Mouse (Mus musculus): Measurements from ENCODE around the gene Zmpste24. TPM values are rescaled to one million over a fixed set of nuclear protein-coding genes. Genes with fewer than 3 reads are reported as not detected.
"Not testable (repeated sequence)": the region's sequence is repeated elsewhere in the genome, so short reads cannot be mapped to it uniquely, and the experiment has no call there.

Zmpste24 gene
- polyA plus RNA-seq, 1 experiment from 2014 or later = 42.4 TPM

- H3K9ac ChIP-seq (replicated peaks; ENCODE audit: low read length); H3K9me3 ChIP-seq (ENCODE audit: low read length); H3K4me1 ChIP-seq (ENCODE audit: insufficient read depth, low read length); ATAC-seq (ENCODE audit: low FRiP score, low TSS enrichment); H3K27me3 ChIP-seq (ENCODE audit: insufficient read depth, low read length); H3K27ac ChIP-seq (ENCODE audit: low read length); H3K4me2 ChIP-seq (replicated peaks; ENCODE audit: low read depth, low read length); H3K4me3 ChIP-seq (ENCODE audit: low read length): not testable (repeated sequence)
- 88% methylated on average over 10 of the region's 10 CpGs for WGBS
- peaks cover 22% of the 10 kb centered on the region for H3K36me3 ChIP-seq (ENCODE audit: insufficient read depth, low read length)
Measured at GRCm38 (mm10) chr4:121059218-121059617, 38.8 kb downstream of the Zmpste24 start.

DNA sequence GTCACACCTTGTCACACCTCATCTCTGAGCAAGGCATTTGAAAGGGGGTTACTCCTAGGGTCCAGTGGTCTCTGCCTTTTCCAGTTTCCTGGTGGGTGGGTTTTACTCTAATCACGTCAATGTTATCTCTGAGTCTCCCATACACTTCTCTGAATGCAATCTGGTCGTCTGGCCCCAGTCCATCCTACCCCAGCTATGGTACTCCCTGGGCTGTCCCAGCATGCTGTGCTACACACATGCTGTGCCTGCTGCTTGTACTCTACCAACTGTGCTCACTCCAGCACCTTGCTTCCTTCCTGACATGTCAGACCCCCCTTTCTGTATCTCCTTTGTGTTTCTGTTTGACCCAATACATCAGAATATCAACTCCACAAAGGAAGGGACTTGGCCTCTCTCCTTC lies 41.0 kb downstream of the Zmpste24 start:
- Histone ChIP-seq H3K4me2 (replicated peaks; ENCODE audit: low read depth, low read length) (no peak overlapping the region), H3K4me3 (ENCODE audit: low read length) (no peak overlapping the region), H3K9me3 (ENCODE audit: low read length) (no peaks in the 10 kb centered on the region), H3K9ac (replicated peaks; ENCODE audit: low read length) (no peak overlapping the region), H3K36me3 (ENCODE audit: insufficient read depth, low read length) (peaks cover 16% of the 10 kb centered on the region), H3K27me3 (ENCODE audit: insufficient read depth, low read length) (peaks cover 6% of the 10 kb centered on the region; the same call in 1 of the 2 replicates), H3K27ac (ENCODE audit: low read length) (no peak overlapping the region), H3K4me1 (ENCODE audit: insufficient read depth, low read length) (peaks cover 4% of the 10 kb centered on the region; the same call in 1 of the 2 replicates)
- no peak for ATAC-seq (ENCODE audit: low FRiP score, low TSS enrichment)
- WGBS = 66% methylated on average over 2 of the region's 2 CpGs

GRCm38 (mm10) chr4:121056342-121056741 lies 41.7 kb downstream of the Zmpste24 start:
- Histone ChIP-seq H3K27me3 (ENCODE audit: insufficient read depth, low read length) (peaks cover 9% of the 10 kb centered on the region; the same call in 1 of the 2 replicates), H3K9ac (replicated peaks; ENCODE audit: low read length) (no peak overlapping the region), H3K9me3 (ENCODE audit: low read length) (no peaks in the 10 kb centered on the region), H3K4me2 (replicated peaks; ENCODE audit: low read depth, low read length) (no peak overlapping the region), H3K27ac (ENCODE audit: low read length) (no peak overlapping the region), H3K4me1 (ENCODE audit: insufficient read depth, low read length) (peaks cover 4% of the 10 kb centered on the region; the same call in 1 of the 2 replicates), H3K36me3 (ENCODE audit: insufficient read depth, low read length) (peaks cover 10% of the 10 kb centered on the region), H3K4me3 (ENCODE audit: low read length) (no peak overlapping the region)
- 49% methylated on average over 3 of the region's 3 CpGs for WGBS
- no peak for ATAC-seq (ENCODE audit: low FRiP score, low TSS enrichment)

DNA sequence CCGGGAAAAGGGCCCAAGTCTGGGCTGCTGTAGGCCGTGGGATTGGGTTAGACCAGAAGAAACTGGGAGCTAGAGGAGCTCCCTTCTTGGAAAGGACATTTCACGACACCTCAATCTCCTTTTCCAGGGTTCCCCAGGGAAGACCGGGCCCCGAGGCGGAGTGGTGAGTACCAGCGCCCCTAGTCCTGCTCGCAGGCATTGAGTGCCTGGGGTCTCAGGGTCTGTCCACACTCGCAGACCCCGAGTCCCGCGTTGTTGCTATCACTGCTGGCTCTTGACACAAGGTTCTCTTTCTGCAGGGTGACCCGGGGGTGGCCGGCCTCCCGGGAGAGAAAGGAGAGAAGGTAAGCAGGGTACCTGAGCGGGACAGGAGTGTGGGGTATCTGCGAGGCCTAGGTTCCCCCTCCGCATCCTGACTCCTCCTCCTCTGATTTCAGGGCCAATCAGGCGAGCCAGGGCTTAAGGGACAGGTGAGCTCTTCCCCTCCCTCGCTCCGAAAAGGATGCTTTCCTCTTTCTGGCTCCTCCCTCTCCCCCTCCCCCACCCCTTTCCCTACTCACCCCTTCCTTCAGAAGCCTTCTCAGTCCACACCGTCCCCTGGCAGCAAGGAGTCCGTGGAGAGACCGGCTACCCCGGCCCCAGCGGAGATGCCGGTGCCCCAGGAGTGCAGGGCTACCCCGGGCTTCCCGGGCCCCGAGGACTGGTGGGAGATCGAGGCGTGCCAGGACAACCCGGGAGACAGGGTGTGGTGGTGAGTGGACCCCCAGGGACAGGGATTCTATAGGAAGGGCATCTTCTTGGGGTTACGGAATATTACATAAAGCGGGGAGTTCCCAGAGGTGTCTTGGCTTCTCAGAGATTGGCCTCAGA lies 45.4 kb downstream of the Zmpste24 start:
- WGBS = 6% methylated on average over 35 of the region's 35 CpGs
- Histone ChIP-seq H3K36me3 (ENCODE audit: insufficient read depth, low read length) (no peaks in the 10 kb centered on the region), H3K9ac (replicated peaks; ENCODE audit: low read length) (peak overlapping the region; percentile 31; the same call in 1 of the 2 replicates), H3K27me3 (ENCODE audit: insufficient read depth, low read length) (peaks cover 9% of the 10 kb centered on the region; the same call in 1 of the 2 replicates), H3K4me2 (replicated peaks; ENCODE audit: low read depth, low read length) (peak overlapping the region; percentile 50), H3K27ac (ENCODE audit: low read length) (no peak overlapping the region), H3K9me3 (ENCODE audit: low read length) (no peaks in the 10 kb centered on the region), H3K4me3 (ENCODE audit: low read length) (peak overlapping the region; percentile 34), H3K4me1 (ENCODE audit: insufficient read depth, low read length) (peaks cover 4% of the 10 kb centered on the region; the same call in 1 of the 2 replicates)
- ATAC-seq (ENCODE audit: low FRiP score, low TSS enrichment) = peak; percentile 65; the same call in 1 of the 2 replicates

DNA sequence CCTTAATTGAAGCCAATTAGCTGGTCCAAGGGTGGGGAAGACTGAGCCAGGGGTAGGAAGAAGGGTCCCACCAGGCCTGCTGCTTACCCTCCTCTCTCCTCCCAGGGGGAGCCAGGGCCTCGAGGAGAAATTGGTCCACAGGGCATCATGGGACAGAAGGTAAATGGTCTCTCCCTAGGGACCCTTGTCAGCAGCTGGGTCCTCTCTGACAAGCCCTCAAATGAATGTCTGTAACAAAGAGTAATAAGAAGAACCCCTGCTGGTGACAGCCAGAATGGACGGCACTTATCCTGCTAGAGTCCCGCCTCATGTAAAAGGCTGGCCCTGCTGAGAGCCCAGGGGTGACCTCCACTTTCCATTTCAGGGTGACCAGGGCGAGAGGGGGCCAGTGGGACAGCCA lies 46.2 kb downstream of the Zmpste24 start:
- H3K27me3 ChIP-seq (ENCODE audit: insufficient read depth, low read length) = peaks cover 9% of the 10 kb centered on the region; the same call in 1 of the 2 replicates
- WGBS = 31% methylated on average over 4 of the region's 4 CpGs
- H3K4me1 ChIP-seq (ENCODE audit: insufficient read depth, low read length) = peaks cover 4% of the 10 kb centered on the region; the same call in 1 of the 2 replicates
- H3K4me2 ChIP-seq (replicated peaks; ENCODE audit: low read depth, low read length) = no peak overlapping the region
- no peak for ATAC-seq (ENCODE audit: low FRiP score, low TSS enrichment)
- no peaks in the 10 kb centered on the region for H3K9me3 ChIP-seq (ENCODE audit: low read length)
- H3K9ac ChIP-seq (replicated peaks; ENCODE audit: low read length) = no peak overlapping the region; the same call in 1 of the 2 replicates
- no peaks in the 10 kb centered on the region for H3K36me3 ChIP-seq (ENCODE audit: insufficient read depth, low read length)
- H3K27ac ChIP-seq (ENCODE audit: low read length) = no peak overlapping the region
- no peak overlapping the region for H3K4me3 ChIP-seq (ENCODE audit: low read length)

DNA sequence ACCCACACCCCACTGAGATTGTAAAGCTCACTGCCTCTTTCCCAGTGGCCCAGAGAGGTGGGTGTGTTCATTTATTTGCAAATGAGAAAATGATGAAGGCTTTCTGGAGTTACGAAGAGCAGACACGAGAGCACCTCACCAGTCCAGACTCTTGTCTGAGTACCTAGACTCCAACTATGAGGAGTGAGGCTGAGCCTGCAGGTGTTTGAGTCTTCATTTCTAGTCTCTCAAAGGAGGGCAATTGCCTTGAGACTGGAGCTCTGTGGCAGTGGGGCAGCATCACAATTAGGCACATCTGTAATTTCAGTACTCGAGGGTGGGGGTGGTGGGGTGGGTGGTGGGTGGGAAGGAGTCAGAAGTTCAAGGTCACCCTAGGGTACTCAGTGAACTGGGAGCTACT lies 55.1 kb downstream of the Zmpste24 start:
- Histone ChIP-seq H3K4me2 (replicated peaks; ENCODE audit: low read depth, low read length) (no peak overlapping the region), H3K27ac (ENCODE audit: low read length) (no peak overlapping the region), H3K4me1 (ENCODE audit: insufficient read depth, low read length) (peaks cover 16% of the 10 kb centered on the region), H3K9me3 (ENCODE audit: low read length) (no peaks in the 10 kb centered on the region), H3K27me3 (ENCODE audit: insufficient read depth, low read length) (peaks cover 23% of the 10 kb centered on the region), H3K36me3 (ENCODE audit: insufficient read depth, low read length) (no peaks in the 10 kb centered on the region), H3K4me3 (ENCODE audit: low read length) (no peak overlapping the region), H3K9ac (replicated peaks; ENCODE audit: low read length) (no peak overlapping the region)
- WGBS = 64% methylated on average over 3 of the region's 3 CpGs
- no peak for ATAC-seq (ENCODE audit: low FRiP score, low TSS enrichment)

- no peak for ATAC-seq (ENCODE audit: low FRiP score, low TSS enrichment)
- Histone ChIP-seq H3K36me3 (ENCODE audit: insufficient read depth, low read length) (no peaks in the 10 kb centered on the region), H3K9ac (replicated peaks; ENCODE audit: low read length) (no peak overlapping the region), H3K9me3 (ENCODE audit: low read length) (no peaks in the 10 kb centered on the region), H3K4me1 (ENCODE audit: insufficient read depth, low read length) (peaks cover 16% of the 10 kb centered on the region), H3K27me3 (ENCODE audit: insufficient read depth, low read length) (peaks cover 26% of the 10 kb centered on the region), H3K27ac (ENCODE audit: low read length) (no peak overlapping the region), H3K4me3 (ENCODE audit: low read length) (no peak overlapping the region), H3K4me2 (replicated peaks; ENCODE audit: low read depth, low read length) (no peak overlapping the region)
- WGBS = 82% methylated on average over 5 of the region's 5 CpGs
Measured at GRCm38 (mm10) chr4:121042472-121042871, 55.6 kb downstream of the Zmpste24 start.

DNA sequence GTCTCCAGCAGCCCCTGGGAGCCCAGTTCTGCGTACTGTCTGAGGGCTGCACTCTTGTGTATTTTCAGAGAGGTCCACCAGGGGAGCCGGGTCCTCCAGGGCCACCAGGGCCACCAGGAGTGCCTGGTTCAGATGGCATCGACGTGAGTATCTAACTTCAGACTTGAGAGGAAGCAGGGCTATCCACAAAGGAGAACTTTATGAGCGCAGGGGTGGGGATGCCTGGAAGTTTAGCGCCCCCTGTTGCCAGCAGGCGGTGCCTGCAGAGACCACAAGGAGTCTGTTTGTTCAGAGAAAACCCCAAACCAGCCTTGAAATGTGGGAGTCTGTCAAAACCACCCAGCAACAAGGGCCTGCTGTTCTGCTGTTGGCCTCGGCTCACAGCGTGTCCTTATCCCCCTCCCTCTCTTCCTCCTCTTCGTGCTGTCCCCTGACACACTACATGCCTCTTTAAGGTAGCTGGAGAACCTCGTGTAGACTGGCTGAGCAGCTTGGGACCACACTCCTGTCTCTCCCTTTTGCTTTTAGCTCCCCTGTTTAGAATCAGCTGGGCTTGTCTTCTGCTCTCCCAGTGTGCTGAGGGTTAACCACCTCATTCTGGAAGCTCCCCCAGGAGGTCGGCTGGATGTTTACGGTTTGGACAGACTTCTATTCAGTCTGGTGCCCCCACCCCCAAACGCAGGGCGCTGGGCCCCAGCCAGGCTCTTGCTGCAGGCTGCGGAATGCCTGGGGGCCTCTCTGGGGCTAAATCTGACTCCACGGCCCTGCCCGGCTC lies 57.0 kb downstream of the Zmpste24 start:
- Histone ChIP-seq H3K9me3 (ENCODE audit: low read length) (no peaks in the 10 kb centered on the region), H3K4me1 (ENCODE audit: insufficient read depth, low read length) (peaks cover 16% of the 10 kb centered on the region), H3K4me2 (replicated peaks; ENCODE audit: low read depth, low read length) (0 out of 2 replicates have a peak overlapping the region, but pooled peaks have one; percentile 16), H3K27ac (ENCODE audit: low read length) (peak overlapping the region; percentile 40; the same call in 1 of the 2 replicates), H3K4me3 (ENCODE audit: low read length) (0 out of 2 replicates have a peak overlapping the region, but pooled peaks have one; percentile 7), H3K9ac (replicated peaks; ENCODE audit: low read length) (peak overlapping the region; percentile 24; the same call in 1 of the 2 replicates), H3K36me3 (ENCODE audit: insufficient read depth, low read length) (no peaks in the 10 kb centered on the region), H3K27me3 (ENCODE audit: insufficient read depth, low read length) (peaks cover 26% of the 10 kb centered on the region)
- 10% methylated on average over 18 of the region's 18 CpGs for WGBS
- ATAC-seq (ENCODE audit: low FRiP score, low TSS enrichment) = peak; percentile 71

GRCm38 (mm10) chr4:121040323-121040722 lies 57.7 kb downstream of the Zmpste24 start:
- H3K4me2 ChIP-seq (replicated peaks; ENCODE audit: low read depth, low read length) = peak overlapping the region; percentile 79
- H3K9ac ChIP-seq (replicated peaks; ENCODE audit: low read length) = no peak overlapping the region; the same call in 1 of the 2 replicates
- ATAC-seq (ENCODE audit: low FRiP score, low TSS enrichment) = no peak
- H3K27ac ChIP-seq (ENCODE audit: low read length) = no peak overlapping the region
- H3K27me3 ChIP-seq (ENCODE audit: insufficient read depth, low read length) = peaks cover 26% of the 10 kb centered on the region
- H3K9me3 ChIP-seq (ENCODE audit: low read length) = no peaks in the 10 kb centered on the region
- peak overlapping the region; percentile 53 for H3K4me3 ChIP-seq (ENCODE audit: low read length)
- WGBS = 63% methylated on average over 14 of the region's 14 CpGs
- no peaks in the 10 kb centered on the region for H3K36me3 ChIP-seq (ENCODE audit: insufficient read depth, low read length)
- H3K4me1 ChIP-seq (ENCODE audit: insufficient read depth, low read length) = peaks cover 16% of the 10 kb centered on the region

All from kidney, embryonic 16.5 days (tissue).